Mouse (Mus musculus) liver, embryonic 13.5 days (tissue): ENCODE measurements around the gene Sorbs1. TPM values are rescaled to one million over a fixed set of nuclear protein-coding genes. Genes with fewer than 3 reads are reported as not detected.

Experiments
- ATAC-seq: fragments of 200-750 bp; cut with Nextera tagmentation; 2 replicates; pipeline ENCODE4 v1.8.0; 2017; ENCODE audit warnings: low read depth, mild to moderate bottlenecking, moderate number of reproducible peaks, moderate library complexity
- DNase-seq: peaks from one replicate; pipeline ENCODE4 v3.0.0; 2022
- H3K27ac ChIP-seq: fragments of 300-500 bp; sonication (generic); 2 replicates; pipeline ENCODE4 v1.5.1; 2015; ENCODE audit warnings: moderate library complexity, mild to moderate bottlenecking, inconsistent platforms
- H3K27me3 ChIP-seq: fragments of 300-500 bp; sonication (generic); 2 replicates; pipeline ENCODE4 v1.6.1; 2015; ENCODE audit warnings: mild to moderate bottlenecking, inconsistent platforms
- H3K36me3 ChIP-seq: fragments of 300-500 bp; sonication (generic); 2 replicates; pipeline ENCODE4 v1.6.1; 2015; ENCODE audit warnings: mild to moderate bottlenecking, inconsistent platforms
- H3K4me1 ChIP-seq: fragments of 300-500 bp; sonication (generic); replicated peaks from 2 replicates; pipeline ENCODE4 v1.6.1; 2015; ENCODE audit warnings: inconsistent platforms
- H3K4me2 ChIP-seq: fragments of 300-500 bp; sonication (generic); 2 replicates; pipeline ENCODE4 v1.6.1; 2015; ENCODE audit warnings: inconsistent platforms, mild to moderate bottlenecking, moderate library complexity
- H3K4me3 ChIP-seq: fragments of 300-500 bp; sonication (generic); replicated peaks from 2 replicates; pipeline ENCODE4 v1.5.1; 2015; ENCODE audit warnings: mild to moderate bottlenecking, inconsistent platforms
- H3K9ac ChIP-seq: fragments of 300-500 bp; sonication (generic); 2 replicates; pipeline ENCODE4 v1.6.1; 2015; ENCODE audit warnings: mild to moderate bottlenecking, inconsistent platforms
- H3K9me3 ChIP-seq: fragments of 300-500 bp; sonication (generic); replicated peaks from 2 replicates; pipeline ENCODE4 v1.6.1; 2016; ENCODE audit warnings: inconsistent platforms
- WGBS: fragments of 180-500 bp; shearing (Covaris S2); methylation state at CpG from one replicate; pipeline ENCODE4 v1.1.7; 2015; ENCODE audit not compliant: insufficient replicate concordance; 5-methylcytosine and 5-hydroxymethylcytosine counted together
- polyA plus RNA-seq: library from polyadenylated mRNA; unstranded; fragments of >200 nt; fragmentation: Nextera tagmentation; extraction: Ambion mirVana; gene quantifications from 2 replicates; pipeline ENCODE4 v1.2.1, GENCODE M21; 2015

Sorbs1 gene
- polyA plus RNA-seq, 1 experiment from 2014 or later: 28.8 TPM

DNA sequence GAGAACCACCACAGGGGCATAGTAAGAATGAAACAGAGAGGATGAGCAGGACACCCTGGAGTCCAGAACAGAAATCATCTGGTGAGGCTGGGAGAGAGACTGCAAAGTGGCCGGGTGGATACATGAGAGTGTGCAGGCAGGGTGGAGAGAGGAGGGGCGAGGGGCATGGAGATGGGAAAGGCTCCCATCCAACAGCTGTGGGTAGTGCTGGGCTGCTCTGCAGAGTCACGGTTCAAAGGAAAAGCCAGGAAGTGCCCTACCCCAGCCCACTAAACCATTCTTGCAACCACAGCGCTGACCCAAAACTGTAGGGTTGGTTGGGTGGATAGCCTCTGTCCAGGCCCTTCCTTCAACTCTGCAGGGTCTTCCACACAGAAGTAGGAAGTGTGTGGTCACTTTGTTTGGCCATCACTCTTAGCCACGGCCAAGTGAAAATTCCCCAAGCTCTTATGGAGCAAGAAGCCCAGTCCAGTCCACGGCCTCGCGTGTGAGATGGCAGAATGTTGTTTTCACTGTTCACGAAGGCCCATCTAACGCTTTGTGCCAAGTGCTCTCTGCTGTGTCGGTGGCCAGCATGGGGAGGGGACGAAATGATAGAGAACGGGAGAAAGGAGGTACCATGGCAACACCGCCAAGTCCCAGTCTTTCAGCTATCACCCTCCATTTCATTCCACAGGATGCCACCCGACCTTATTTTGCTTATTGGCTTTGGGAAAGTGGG is 203.0 kb downstream of the Sorbs1 start:
- Histone ChIP-seq H3K9ac (no peak overlapping the region), H3K27ac (no peak overlapping the region), H3K27me3 (no peaks in the 10 kb centered on the region), H3K4me1 (peaks cover 13% of the 10 kb centered on the region), H3K4me2 (no peak overlapping the region), H3K9me3 (no peaks in the 10 kb centered on the region), H3K4me3 (no peak overlapping the region), H3K36me3 (peaks cover 35% of the 10 kb centered on the region)
- DNase-seq: no peak
- ATAC-seq: no peak
- 73% methylated on average over 15 of the region's 15 CpGs for WGBS

DNA sequence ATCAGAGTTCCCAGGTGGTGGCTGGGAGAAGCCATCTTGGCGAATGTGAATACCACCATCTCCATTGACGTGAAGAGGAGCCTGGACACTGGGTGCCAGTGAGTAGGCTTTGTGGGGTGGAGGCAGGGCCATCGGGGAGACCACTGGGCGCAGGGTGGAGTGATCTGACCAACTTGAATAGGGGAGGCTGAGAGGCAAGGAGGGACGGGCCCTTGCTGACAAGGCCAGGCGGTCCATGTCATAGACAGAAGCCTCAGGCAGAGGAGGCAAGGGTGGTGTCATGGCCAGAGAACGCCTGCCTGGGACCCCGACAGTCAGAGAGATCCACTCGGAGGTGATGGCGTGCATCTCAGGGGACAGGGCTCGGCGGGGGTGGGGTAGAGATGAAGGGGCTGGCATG is 203.7 kb downstream of the Sorbs1 start:
- H3K4me2 ChIP-seq: no peak overlapping the region
- H3K4me3 ChIP-seq: no peak overlapping the region
- H3K27me3 ChIP-seq: no peaks in the 10 kb centered on the region
- WGBS: 82% methylated on average over 12 of the region's 12 CpGs
- H3K9me3 ChIP-seq: no peaks in the 10 kb centered on the region
- peaks cover 13% of the 10 kb centered on the region for H3K4me1 ChIP-seq
- peaks cover 35% of the 10 kb centered on the region for H3K36me3 ChIP-seq
- H3K9ac ChIP-seq: no peak overlapping the region
- no peak overlapping the region for H3K27ac ChIP-seq
- DNase-seq (no peak), ATAC-seq (no peak)

GRCm38 (mm10) chr19:40307550-40307949 is 206.0 kb downstream of the Sorbs1 start:
- no peak for DNase-seq
- ATAC-seq: no peak
- Histone ChIP-seq H3K27ac (no peak overlapping the region), H3K36me3 (peaks cover 23% of the 10 kb centered on the region), H3K4me1 (peaks cover 21% of the 10 kb centered on the region), H3K4me2 (no peak overlapping the region), H3K27me3 (no peaks in the 10 kb centered on the region), H3K9ac (no peak overlapping the region), H3K9me3 (no peaks in the 10 kb centered on the region), H3K4me3 (no peak overlapping the region)
- WGBS: 69% methylated on average over 7 of the region's 7 CpGs

DNA sequence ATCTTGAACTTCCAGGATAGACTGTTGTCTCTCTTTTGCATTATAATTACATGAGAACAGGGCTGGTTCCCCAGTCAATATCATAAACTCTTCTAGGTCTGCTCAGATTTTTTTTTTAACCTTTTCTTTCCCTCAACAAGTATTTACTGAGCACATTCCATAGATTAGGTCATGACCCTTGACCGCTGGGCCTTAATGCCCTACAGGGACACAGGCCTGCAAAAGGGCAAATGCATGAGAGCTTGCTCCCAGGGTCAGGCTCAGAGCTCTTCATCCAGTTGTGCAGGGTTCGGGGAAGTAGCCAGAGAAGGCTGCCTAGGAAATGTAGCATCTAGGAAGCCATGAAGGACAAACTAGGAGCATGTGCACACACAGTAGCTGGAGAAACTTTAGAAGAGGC is 206.9 kb downstream of the Sorbs1 start:
- ATAC-seq (no peak), DNase-seq (no peak)
- no peak overlapping the region for H3K27ac ChIP-seq
- peaks cover 24% of the 10 kb centered on the region for H3K4me1 ChIP-seq
- H3K9ac ChIP-seq: no peak overlapping the region
- H3K4me2 ChIP-seq: no peak overlapping the region
- no peaks in the 10 kb centered on the region for H3K27me3 ChIP-seq
- no peak overlapping the region for H3K4me3 ChIP-seq
- H3K9me3 ChIP-seq: no peaks in the 10 kb centered on the region
- peaks cover 21% of the 10 kb centered on the region for H3K36me3 ChIP-seq
- 73% methylated on average over 2 of the region's 2 CpGs for WGBS

DNA sequence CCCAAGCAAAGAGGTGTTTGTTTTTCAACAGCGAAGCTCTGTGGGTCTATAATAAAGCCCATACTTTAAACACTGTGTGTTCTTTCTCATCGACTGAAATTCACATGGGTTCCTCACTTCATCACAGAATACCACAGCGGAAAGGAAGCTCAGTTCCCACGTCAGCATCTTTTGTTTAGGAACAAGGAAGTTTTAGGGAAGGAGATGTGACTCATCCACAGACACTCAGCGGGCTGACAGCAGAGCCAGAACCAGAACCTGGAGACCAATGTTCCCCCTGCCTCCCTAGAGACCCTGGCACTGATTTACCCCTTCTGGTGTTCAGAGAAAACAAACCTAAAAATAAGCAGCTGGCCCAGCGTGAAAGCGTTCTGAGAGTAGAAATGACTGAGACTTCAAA is 208.1 kb downstream of the Sorbs1 start:
- H3K9me3 ChIP-seq: no peaks in the 10 kb centered on the region
- H3K27me3 ChIP-seq: no peaks in the 10 kb centered on the region
- H3K4me3 ChIP-seq: no peak overlapping the region
- H3K36me3 ChIP-seq: peaks cover 10% of the 10 kb centered on the region
- no peak overlapping the region for H3K4me2 ChIP-seq
- H3K27ac ChIP-seq: no peak overlapping the region
- no peak for DNase-seq
- no peak overlapping the region for H3K9ac ChIP-seq
- WGBS: 69% methylated on average over 7 of the region's 7 CpGs
- H3K4me1 ChIP-seq: peaks cover 24% of the 10 kb centered on the region
- ATAC-seq: no peak

DNA sequence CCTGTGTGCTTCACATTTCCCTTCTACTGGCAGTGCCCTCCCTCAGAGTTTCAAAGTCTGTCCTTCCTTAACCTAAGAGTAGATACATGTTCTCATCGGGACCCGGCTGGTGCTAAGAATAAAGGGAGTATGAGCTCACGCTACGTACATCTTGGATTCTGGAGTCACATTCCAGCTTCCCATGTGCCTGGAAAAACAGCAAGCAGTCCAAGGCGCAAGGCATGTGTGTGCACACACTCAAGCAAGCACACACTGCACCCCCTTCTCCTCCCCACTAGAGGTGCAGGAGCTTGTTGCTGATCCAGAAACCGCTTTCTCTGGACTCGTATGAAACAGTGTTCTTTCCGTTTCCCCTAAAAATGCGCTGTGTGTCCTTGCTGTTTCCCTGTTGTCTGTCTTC is 210.7 kb downstream of the Sorbs1 start:
- peaks cover 45% of the 10 kb centered on the region for H3K4me1 ChIP-seq
- H3K36me3 ChIP-seq: no peaks in the 10 kb centered on the region
- H3K4me2 ChIP-seq: no peak overlapping the region
- no peak overlapping the region for H3K4me3 ChIP-seq
- WGBS: 80% methylated on average over 9 of the region's 9 CpGs
- H3K27me3 ChIP-seq: no peaks in the 10 kb centered on the region
- ATAC-seq: no peak
- peak overlapping the region; percentile 21; the same call in 1 of the 2 replicates for H3K27ac ChIP-seq
- H3K9me3 ChIP-seq: no peaks in the 10 kb centered on the region
- DNase-seq: no peak
- H3K9ac ChIP-seq: no peak overlapping the region

DNA sequence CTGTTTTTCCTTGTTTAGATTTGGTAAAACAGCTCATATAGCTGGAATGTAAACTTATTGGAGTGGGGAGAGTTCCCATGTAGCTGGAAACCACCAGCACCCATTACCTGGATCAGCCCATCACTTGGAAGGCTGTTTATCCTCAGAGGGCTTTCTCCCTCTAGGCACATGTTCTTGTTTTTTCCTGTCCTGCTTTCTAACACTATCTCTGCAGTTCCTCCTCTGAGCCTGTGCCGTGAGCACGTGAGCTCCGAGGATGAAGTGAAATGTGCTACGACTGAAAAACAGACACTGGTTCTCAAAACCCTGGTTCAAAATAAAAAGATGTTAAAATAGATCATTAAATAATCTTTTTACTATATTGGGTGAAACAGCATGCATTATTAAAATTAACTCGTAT is 211.1 kb downstream of the Sorbs1 start:
- H3K36me3 ChIP-seq: no peaks in the 10 kb centered on the region
- no peaks in the 10 kb centered on the region for H3K27me3 ChIP-seq
- DNase-seq (no peak), ATAC-seq (no peak)
- peaks cover 45% of the 10 kb centered on the region for H3K4me1 ChIP-seq
- H3K4me3 ChIP-seq: no peak overlapping the region
- no peak overlapping the region for H3K4me2 ChIP-seq
- H3K9ac ChIP-seq: no peak overlapping the region
- 48% methylated on average over 5 of the region's 5 CpGs for WGBS
- peak overlapping the region; percentile 21; the same call in 1 of the 2 replicates for H3K27ac ChIP-seq
- H3K9me3 ChIP-seq: no peaks in the 10 kb centered on the region

DNA sequence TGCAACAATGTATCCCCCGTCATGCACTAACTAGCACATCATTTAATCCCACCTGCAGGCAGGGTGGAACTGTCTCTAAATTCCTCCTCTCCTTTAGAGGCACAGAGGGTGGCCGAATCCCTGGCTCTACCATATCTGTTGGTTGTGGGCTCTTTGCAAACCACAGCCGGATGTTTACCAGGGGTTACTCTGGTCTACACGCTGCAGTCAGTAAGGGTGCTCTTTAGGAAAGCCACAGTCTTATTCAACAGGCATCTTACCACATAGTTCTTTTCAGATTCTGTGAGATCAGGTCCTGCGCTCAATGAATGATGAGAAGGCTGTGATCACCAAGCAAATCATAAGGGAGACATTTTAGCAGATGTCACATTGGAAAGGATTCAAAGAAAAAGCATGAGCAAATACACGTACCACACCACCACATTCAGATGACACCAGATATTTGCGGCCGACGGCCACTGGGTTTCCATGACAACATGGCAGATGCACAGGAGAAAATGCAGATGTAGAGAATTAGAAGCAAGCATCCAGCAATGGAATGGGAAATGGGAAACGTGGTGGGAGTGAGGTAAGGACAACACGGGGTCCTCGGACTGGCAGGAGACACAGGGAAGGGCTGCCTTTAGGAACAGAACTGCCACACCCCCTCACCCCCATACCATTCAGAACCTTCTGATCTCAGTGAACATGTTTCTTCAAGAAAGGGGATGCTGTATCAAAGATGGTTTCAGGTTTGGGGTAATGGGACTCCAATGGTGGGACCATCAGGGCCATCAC is 213.4 kb downstream of the Sorbs1 start:
- no peaks in the 10 kb centered on the region for H3K27me3 ChIP-seq
- 65% methylated on average over 12 of the region's 12 CpGs for WGBS
- DNase-seq (no peak), ATAC-seq (no peak)
- peaks cover 59% of the 10 kb centered on the region for H3K4me1 ChIP-seq
- no peaks in the 10 kb centered on the region for H3K9me3 ChIP-seq
- H3K27ac ChIP-seq: no peak overlapping the region
- no peak overlapping the region for H3K4me3 ChIP-seq
- H3K4me2 ChIP-seq: no peak overlapping the region
- no peak overlapping the region for H3K9ac ChIP-seq
- H3K36me3 ChIP-seq: no peaks in the 10 kb centered on the region

DNA sequence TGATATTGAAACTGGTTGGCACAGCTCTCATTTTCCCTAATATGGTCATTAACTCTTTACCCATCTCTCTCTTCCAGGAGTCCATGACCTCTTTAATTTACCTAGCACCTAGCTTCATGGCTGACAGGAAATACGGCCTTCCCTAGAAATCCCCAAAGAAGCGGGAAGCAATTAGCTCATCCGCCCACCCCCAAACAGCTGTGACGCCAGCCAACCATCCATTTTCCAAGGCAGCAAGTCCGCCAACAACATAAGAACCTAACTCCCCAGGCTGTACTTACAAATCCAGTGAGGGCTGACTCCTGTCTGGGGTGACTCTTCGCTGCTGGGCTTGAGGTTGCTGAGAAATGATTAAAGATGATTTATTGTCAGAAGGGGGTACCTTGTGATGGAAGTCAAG is 214.4 kb downstream of the Sorbs1 start:
- 88% methylated on average over 6 of the region's 6 CpGs for WGBS
- peaks cover 68% of the 10 kb centered on the region for H3K4me1 ChIP-seq
- ATAC-seq (no peak), DNase-seq (no peak)
- H3K4me2 ChIP-seq: peak overlapping the region; percentile 58; the same call in 1 of the 2 replicates
- no peaks in the 10 kb centered on the region for H3K27me3 ChIP-seq
- H3K36me3 ChIP-seq: 0 out of 2 replicates have a peak, but pooled peaks cover 4% of the 10 kb centered on the region
- H3K4me3 ChIP-seq: no peak overlapping the region
- no peak overlapping the region for H3K9ac ChIP-seq
- H3K27ac ChIP-seq: 0 out of 2 replicates have a peak overlapping the region, but pooled peaks have one; percentile 83
- H3K9me3 ChIP-seq: no peaks in the 10 kb centered on the region

- Histone ChIP-seq H3K9ac (peak overlapping the region; percentile 50), H3K4me3 (0 out of 2 replicates have a peak overlapping the region, but pooled peaks have one; percentile 13), H3K4me2 (peak overlapping the region; percentile 58), H3K27me3 (no peaks in the 10 kb centered on the region), H3K4me1 (peaks cover 67% of the 10 kb centered on the region), H3K36me3 (0 out of 2 replicates have a peak, but pooled peaks cover 4% of the 10 kb centered on the region), H3K9me3 (no peaks in the 10 kb centered on the region), H3K27ac (peak overlapping the region; percentile 83)
- no peak for ATAC-seq
- DNase-seq: no peak
- whole genome bisulfite sequencing: 67% methylated on average over 2 of the region's 2 CpGs
Observed at GRCm38 (mm10) chr19:40298574-40298973, 215.0 kb downstream of the Sorbs1 start.

GRCm38 (mm10) chr19:40297798-40298144 is 215.8 kb downstream of the Sorbs1 start:
- peak; percentile 47 for ATAC-seq
- Histone ChIP-seq H3K9ac (peak overlapping the region; percentile 50), H3K4me3 (peak overlapping the region; percentile 13; the same call in 1 of the 2 replicates), H3K27me3 (no peaks in the 10 kb centered on the region), H3K4me2 (peak overlapping the region; percentile 58), H3K9me3 (no peaks in the 10 kb centered on the region), H3K27ac (peak overlapping the region; percentile 83), H3K4me1 (peaks cover 60% of the 10 kb centered on the region), H3K36me3 (0 out of 2 replicates have a peak, but pooled peaks cover 4% of the 10 kb centered on the region)
- no peak for DNase-seq
- 30% methylated on average over 4 of the region's 4 CpGs for WGBS
